Mouse (Mus musculus): ENCODE measurements at regions not wholly inside any gene's neighbourhood (a gene's known extent, or its start where the extent isn't known, plus 50 kb on each side); places are given as distances from the start of the nearest gene placed in this dataset.

DNA sequence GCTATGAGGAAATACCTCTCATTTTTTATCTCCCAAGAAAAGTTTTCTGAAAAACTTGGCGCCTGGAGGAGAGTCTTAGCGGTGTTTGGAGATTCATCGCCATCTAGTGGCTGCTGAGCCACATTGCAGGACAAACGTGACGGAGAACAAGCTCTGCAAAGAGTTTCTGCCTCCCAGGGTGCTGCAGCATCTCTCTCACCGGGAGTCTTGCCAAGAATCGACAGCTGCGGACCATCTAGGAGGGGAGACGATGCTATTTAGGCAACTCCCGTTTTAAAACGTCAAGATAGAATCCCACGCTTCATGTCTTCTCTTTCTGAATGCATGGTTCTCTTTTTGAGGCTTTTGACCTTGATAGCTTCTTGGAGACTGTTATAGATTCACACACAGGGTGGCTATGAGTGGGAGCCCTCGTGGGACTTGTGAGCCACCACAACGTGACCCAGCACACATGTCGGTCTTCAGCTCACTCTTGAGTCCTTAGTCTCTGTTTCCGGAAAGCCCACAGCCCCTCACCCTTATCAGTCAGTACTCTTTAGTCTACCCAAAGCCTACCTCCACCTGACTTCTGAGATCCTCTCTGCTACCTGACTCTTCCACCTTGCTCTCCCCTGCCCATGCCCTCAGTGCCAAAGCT is 281.2 kb upstream of the Jmjd1c start:
- peak overlapping the region; percentile 54 for H3K27ac ChIP-seq (replicated peaks)
- no peaks in the 10 kb centered on the region for H3K36me3 ChIP-seq (replicated peaks)
- peak overlapping the region; percentile 50 for H3K4me3 ChIP-seq
- 14% methylated on average over 16 of the region's 16 CpGs for WGBS
- DNase-seq (ENCODE audit: low spot score) = peak; percentile 79
- no peaks in the 10 kb centered on the region for H3K9me3 ChIP-seq
- H3K4me1 ChIP-seq = peaks cover 17% of the 10 kb centered on the region
- H3K27me3 ChIP-seq (replicated peaks; ENCODE audit: low read depth, poor library complexity, severe bottlenecking) = peaks cover 19% of the 10 kb centered on the region

- no peak overlapping the region for H3K4me3 ChIP-seq
- no peak overlapping the region for H3K27ac ChIP-seq (replicated peaks)
- H3K27me3 ChIP-seq (replicated peaks; ENCODE audit: low read depth, poor library complexity, severe bottlenecking) = peaks cover 19% of the 10 kb centered on the region
- no peak for DNase-seq (ENCODE audit: low spot score)
- WGBS = 80% methylated on average over 4 of the region's 4 CpGs
- H3K36me3 ChIP-seq (replicated peaks) = no peaks in the 10 kb centered on the region
- H3K9me3 ChIP-seq = no peaks in the 10 kb centered on the region
- H3K4me1 ChIP-seq = peaks cover 16% of the 10 kb centered on the region
These were observed 280.0 kb upstream of the Jmjd1c start for GRCm38 (mm10) chr10:66815951-66816350.

- 88% methylated on average over 13 of the region's 13 CpGs for WGBS
- Histone ChIP-seq H3K27me3 (replicated peaks; ENCODE audit: low read depth, poor library complexity, severe bottlenecking) (peaks cover 19% of the 10 kb centered on the region), H3K36me3 (replicated peaks) (no peaks in the 10 kb centered on the region), H3K27ac (replicated peaks) (no peak overlapping the region), H3K9me3 (no peaks in the 10 kb centered on the region), H3K4me3 (no peak overlapping the region), H3K4me1 (0 out of 2 replicates have a peak, but pooled peaks cover 10% of the 10 kb centered on the region)
- no peak for DNase-seq (ENCODE audit: low spot score)
These were observed 279.1 kb upstream of the Jmjd1c start for GRCm38 (mm10) chr10:66816776-66817175.

DNA sequence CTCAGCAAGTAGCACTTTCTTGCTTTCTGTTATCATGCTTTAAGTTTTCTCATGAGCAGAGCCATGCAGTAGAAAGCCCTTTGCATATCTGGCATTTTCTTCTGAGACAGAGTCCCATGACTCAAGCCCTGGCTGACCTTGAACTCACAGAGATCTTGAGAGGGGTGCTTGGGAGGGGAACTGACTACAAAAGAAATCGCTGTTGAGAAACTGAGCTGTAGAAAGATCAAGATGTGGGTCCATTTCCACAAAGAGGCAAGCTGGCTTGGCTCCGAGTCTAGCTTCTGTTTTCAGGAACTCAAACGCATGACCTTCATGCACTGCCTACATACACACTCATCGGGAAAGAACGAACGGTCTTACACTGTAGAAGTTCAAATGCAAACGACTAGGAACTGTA is 278.0 kb upstream of the Jmjd1c start:
- 91% methylated on average over 7 of the region's 7 CpGs for WGBS
- Histone ChIP-seq H3K4me1 (0 out of 2 replicates have a peak, but pooled peaks cover 10% of the 10 kb centered on the region), H3K27me3 (replicated peaks; ENCODE audit: low read depth, poor library complexity, severe bottlenecking) (peaks cover 19% of the 10 kb centered on the region)

GRCm38 (mm10) chr10:66819517-66819916 is 276.4 kb upstream of the Jmjd1c start:
- 0 out of 2 replicates have a peak, but pooled peaks cover 5% of the 10 kb centered on the region for H3K4me1 ChIP-seq
- peaks cover 19% of the 10 kb centered on the region for H3K27me3 ChIP-seq (replicated peaks; ENCODE audit: low read depth, poor library complexity, severe bottlenecking)
- H3K9me3 ChIP-seq = no peaks in the 10 kb centered on the region
- H3K36me3 ChIP-seq (replicated peaks) = no peaks in the 10 kb centered on the region
- no peak overlapping the region for H3K27ac ChIP-seq (replicated peaks)
- H3K4me3 ChIP-seq = no peak overlapping the region
- no peak for DNase-seq (ENCODE audit: low spot score)
- WGBS = 88% methylated on average over 8 of the region's 8 CpGs

More for the DNA sequence above, 278.0 kb upstream of the Jmjd1c start:
- no peak overlapping the region for H3K27ac ChIP-seq (replicated peaks)
- no peak overlapping the region for H3K4me3 ChIP-seq
- no peaks in the 10 kb centered on the region for H3K9me3 ChIP-seq
- DNase-seq (ENCODE audit: low spot score) = no peak
- no peaks in the 10 kb centered on the region for H3K36me3 ChIP-seq (replicated peaks)

- Histone ChIP-seq H3K4me1 (peaks cover 4% of the 10 kb centered on the region; the same call in 1 of the 2 replicates), H3K4me3 (no peak overlapping the region), H3K9me3 (no peaks in the 10 kb centered on the region; the same call in 1 of the 2 replicates), H3K36me3 (replicated peaks) (no peaks in the 10 kb centered on the region), H3K27me3 (replicated peaks; ENCODE audit: low read depth, poor library complexity, severe bottlenecking) (no peaks in the 10 kb centered on the region), H3K27ac (replicated peaks) (no peak overlapping the region)
- DNase-seq (ENCODE audit: low spot score) = no peak
- WGBS = 82% methylated on average over 3 of the region's 3 CpGs
These were observed 270.2 kb upstream of the Jmjd1c start for GRCm38 (mm10) chr10:66825737-66826136.

- Histone ChIP-seq H3K27ac (replicated peaks) (no peak overlapping the region), H3K9me3 (no peaks in the 10 kb centered on the region; the same call in 1 of the 2 replicates), H3K27me3 (replicated peaks; ENCODE audit: low read depth, poor library complexity, severe bottlenecking) (no peaks in the 10 kb centered on the region), H3K4me1 (peaks cover 4% of the 10 kb centered on the region; the same call in 1 of the 2 replicates), H3K4me3 (no peak overlapping the region), H3K36me3 (replicated peaks) (no peaks in the 10 kb centered on the region)
- 76% methylated on average over 3 of the region's 3 CpGs for WGBS
- DNase-seq (ENCODE audit: low spot score) = no peak
These were observed 269.6 kb upstream of the Jmjd1c start for GRCm38 (mm10) chr10:66826327-66826726.

GRCm38 (mm10) chr10:66834974-66835373 is 261.0 kb upstream of the Jmjd1c start:
- Histone ChIP-seq H3K4me3 (no peak overlapping the region), H3K27me3 (replicated peaks; ENCODE audit: low read depth, poor library complexity, severe bottlenecking) (no peaks in the 10 kb centered on the region), H3K9me3 (0 out of 2 replicates have a peak, but pooled peaks cover 4% of the 10 kb centered on the region), H3K36me3 (replicated peaks) (no peaks in the 10 kb centered on the region), H3K27ac (replicated peaks) (no peak overlapping the region), H3K4me1 (0 out of 2 replicates have a peak, but pooled peaks cover 2% of the 10 kb centered on the region)
- no peak for DNase-seq (ENCODE audit: low spot score)
- 69% methylated on average over 4 of the region's 4 CpGs for WGBS

DNA sequence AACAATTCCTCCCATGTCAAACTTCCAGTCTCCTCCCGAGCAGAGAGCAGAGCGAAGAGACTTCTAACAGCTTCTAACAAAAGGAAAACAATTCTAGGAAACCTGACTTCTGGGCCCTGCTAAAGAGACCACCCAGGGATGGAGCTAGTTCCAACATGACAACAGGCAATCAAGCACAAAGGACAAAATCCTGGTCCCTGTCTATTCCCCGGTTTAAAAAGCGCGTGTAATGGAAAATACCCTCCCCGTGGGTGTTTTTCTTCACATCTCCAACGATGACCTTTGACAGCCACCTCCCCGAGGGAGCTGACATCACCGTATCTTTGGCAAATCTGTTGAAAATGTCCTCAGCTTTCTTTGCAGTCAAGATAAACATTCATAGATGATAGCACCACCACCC is 256.9 kb upstream of the Jmjd1c start:
- Histone ChIP-seq H3K9me3 (0 out of 2 replicates have a peak, but pooled peaks cover 4% of the 10 kb centered on the region), H3K4me1 (peaks cover 4% of the 10 kb centered on the region; the same call in 1 of the 2 replicates), H3K27ac (replicated peaks) (no peak overlapping the region), H3K27me3 (replicated peaks; ENCODE audit: low read depth, poor library complexity, severe bottlenecking) (no peaks in the 10 kb centered on the region), H3K36me3 (replicated peaks) (no peaks in the 10 kb centered on the region), H3K4me3 (no peak overlapping the region)
- DNase-seq (ENCODE audit: low spot score) = peak; percentile 14
- WGBS = 39% methylated on average over 9 of the region's 9 CpGs

DNA sequence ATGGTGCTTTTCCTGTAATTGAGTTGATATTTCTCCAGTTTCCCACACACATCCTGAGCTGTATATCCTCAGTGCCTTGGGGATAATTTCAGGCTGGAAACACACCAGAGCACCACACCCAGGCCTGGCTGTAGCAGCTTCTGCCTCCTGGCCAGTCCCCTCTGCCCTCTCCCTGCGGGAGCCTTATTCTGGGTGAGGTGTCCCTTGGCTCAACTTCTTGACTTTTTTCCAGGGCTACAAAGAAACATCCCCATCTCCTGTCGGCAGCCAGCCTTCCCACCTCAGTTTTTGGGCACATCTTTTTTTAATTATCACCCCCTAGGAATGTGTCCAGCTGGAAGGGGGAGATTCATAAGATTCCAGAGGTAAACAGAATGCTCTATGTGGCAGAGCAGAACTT is 252.7 kb upstream of the Jmjd1c start:
- no peaks in the 10 kb centered on the region for H3K9me3 ChIP-seq
- 63% methylated on average over 2 of the region's 2 CpGs for WGBS
- H3K27ac ChIP-seq (replicated peaks) = no peak overlapping the region
- peaks cover 4% of the 10 kb centered on the region; the same call in 1 of the 2 replicates for H3K4me1 ChIP-seq
- H3K4me3 ChIP-seq = no peak overlapping the region
- no peaks in the 10 kb centered on the region for H3K36me3 ChIP-seq (replicated peaks)
- no peak for DNase-seq (ENCODE audit: low spot score)
- no peaks in the 10 kb centered on the region for H3K27me3 ChIP-seq (replicated peaks; ENCODE audit: low read depth, poor library complexity, severe bottlenecking)

- Histone ChIP-seq H3K36me3 (replicated peaks) (no peaks in the 10 kb centered on the region), H3K4me1 (no peaks in the 10 kb centered on the region), H3K9me3 (no peaks in the 10 kb centered on the region), H3K27me3 (replicated peaks; ENCODE audit: low read depth, poor library complexity, severe bottlenecking) (no peaks in the 10 kb centered on the region), H3K4me3 (no peak overlapping the region), H3K27ac (replicated peaks) (no peak overlapping the region)
- no peak for DNase-seq (ENCODE audit: low spot score)
- WGBS = 93% methylated on average over 5 of the region's 5 CpGs
These were observed 247.1 kb upstream of the Jmjd1c start for GRCm38 (mm10) chr10:66848778-66849177.

- Histone ChIP-seq H3K27me3 (replicated peaks; ENCODE audit: low read depth, poor library complexity, severe bottlenecking) (no peaks in the 10 kb centered on the region), H3K27ac (replicated peaks) (no peak overlapping the region), H3K36me3 (replicated peaks) (no peaks in the 10 kb centered on the region), H3K4me1 (no peaks in the 10 kb centered on the region), H3K4me3 (no peak overlapping the region), H3K9me3 (no peaks in the 10 kb centered on the region)
- WGBS = 69% methylated on average over 6 of the region's 6 CpGs
- no peak for DNase-seq (ENCODE audit: low spot score)
These were observed 246.2 kb upstream of the Jmjd1c start for GRCm38 (mm10) chr10:66849681-66850080.

- 78% methylated on average over 4 of the region's 4 CpGs for WGBS
- DNase-seq (ENCODE audit: low spot score) = no peak
- H3K9me3 ChIP-seq = no peaks in the 10 kb centered on the region
- no peaks in the 10 kb centered on the region for H3K36me3 ChIP-seq (replicated peaks)
- no peak overlapping the region for H3K27ac ChIP-seq (replicated peaks)
- H3K4me1 ChIP-seq = no peaks in the 10 kb centered on the region
- H3K27me3 ChIP-seq (replicated peaks; ENCODE audit: low read depth, poor library complexity, severe bottlenecking) = no peaks in the 10 kb centered on the region
- H3K4me3 ChIP-seq = no peak overlapping the region
These were observed 244.9 kb upstream of the Jmjd1c start for GRCm38 (mm10) chr10:66850972-66851478.
